Mouse (Mus musculus) mouse trophoblast stem cell (cell line): ENCODE measurements around the gene Btbd18.

Experiments used
- in situ Hi-C, 2 experiments: fragments of 300-500 bp; cut with MseI, MboI; formaldehyde crosslinking; loops; 2 replicates in 1 of 2; 3 replicates in 1 of 2; pipeline ENCODE4 v1.15.1; 2025

Btbd18 gene

DNA sequence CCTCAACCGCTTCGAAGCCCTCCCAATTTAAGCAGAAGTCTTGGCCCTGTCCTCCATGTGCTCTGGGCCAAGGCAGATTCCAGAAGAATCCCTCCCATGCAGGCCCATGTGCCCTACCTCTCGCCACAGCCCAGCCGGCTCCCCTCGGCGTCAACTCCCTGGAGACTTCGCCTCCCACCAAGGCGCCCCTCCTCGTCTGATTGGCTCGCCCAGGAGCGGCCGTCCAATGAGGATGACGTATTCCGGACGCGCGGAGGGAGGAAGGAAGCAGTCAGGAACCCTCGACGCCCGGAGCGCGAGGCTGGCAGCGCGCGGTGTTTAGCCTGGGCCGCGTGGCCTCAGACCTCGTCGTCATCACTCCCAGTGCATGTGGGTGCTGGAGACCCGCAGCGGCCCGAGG, at the start of gene Btbd18:
TSS of gene Btbd18 (plus strand) at position 274 of the 400 bp plus-strand sequence.
- in situ Hi-C loops, result loop anchor here in 1 of 2 experiments (10.0 kb wide), 1 partner anchor 194 kb away; no protein-coding TSS in a partner anchor

- in situ Hi-C loops, result loop anchor here in 1 of 2 experiments (10.0 kb wide), 1 partner anchor 52 kb away; no protein-coding TSS in a partner anchor
Measured at GRCm38 (mm10) chr2:84612764-84613163, 46.1 kb upstream of the Btbd18 start.

DNA sequence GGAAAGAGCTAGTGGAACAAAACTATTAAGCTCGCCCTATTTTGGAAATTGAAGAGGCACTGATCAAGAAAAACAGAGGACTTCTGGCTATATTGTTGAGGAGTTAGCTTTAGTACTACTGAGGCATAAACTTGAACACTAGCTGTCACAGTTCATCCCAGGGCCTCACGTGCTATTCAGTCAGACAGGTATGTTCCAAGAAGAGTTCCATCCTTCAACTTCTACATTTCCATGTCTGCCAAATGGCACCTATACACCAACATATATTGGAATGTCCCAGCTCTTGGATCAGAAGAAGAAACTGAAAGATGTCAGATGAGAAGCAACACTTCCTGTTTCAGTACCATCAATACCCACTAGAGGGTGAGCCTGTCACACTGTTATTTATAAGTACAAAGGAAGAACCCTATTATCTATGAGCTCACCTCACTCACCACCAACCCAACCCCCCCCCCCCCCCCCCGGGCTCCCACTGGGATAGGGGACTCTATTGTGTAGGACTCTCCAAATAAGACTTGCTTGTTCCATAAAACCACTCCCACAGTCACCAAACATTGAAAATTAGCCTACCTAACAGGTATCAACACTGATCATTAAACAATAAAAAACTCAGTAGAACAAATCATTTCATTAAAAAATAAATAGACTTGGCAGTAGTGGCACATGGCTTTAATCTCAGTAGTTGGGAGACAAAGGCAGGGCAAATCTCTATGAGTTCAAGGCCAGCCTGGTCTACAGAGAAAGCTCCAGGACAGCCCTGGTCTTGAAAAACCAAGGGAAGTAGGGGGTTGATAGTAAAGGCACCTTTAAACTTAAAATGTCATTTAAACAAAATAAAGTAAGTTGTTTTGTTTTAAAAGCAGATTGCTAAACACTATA, 41.0 kb upstream of the Btbd18 start:
- in situ Hi-C loops, result loop anchor here in 1 of 2 experiments (10.0 kb wide), 1 partner anchor 47 kb away; no protein-coding TSS in a partner anchor

GRCm38 (mm10) chr2:84618914-84619313, 40.0 kb upstream of the Btbd18 start:
- in situ Hi-C loops, result loop anchor here in 1 of 2 experiments (10.0 kb wide), 1 partner anchor 46 kb away; no protein-coding TSS in a partner anchor

- in situ Hi-C loops, result loop anchor here in 1 of 2 experiments (10.0 kb wide), 1 partner anchor 45 kb away; no protein-coding TSS in a partner anchor
Measured at GRCm38 (mm10) chr2:84619646-84620340, 39.1 kb upstream of the Btbd18 start.

DNA sequence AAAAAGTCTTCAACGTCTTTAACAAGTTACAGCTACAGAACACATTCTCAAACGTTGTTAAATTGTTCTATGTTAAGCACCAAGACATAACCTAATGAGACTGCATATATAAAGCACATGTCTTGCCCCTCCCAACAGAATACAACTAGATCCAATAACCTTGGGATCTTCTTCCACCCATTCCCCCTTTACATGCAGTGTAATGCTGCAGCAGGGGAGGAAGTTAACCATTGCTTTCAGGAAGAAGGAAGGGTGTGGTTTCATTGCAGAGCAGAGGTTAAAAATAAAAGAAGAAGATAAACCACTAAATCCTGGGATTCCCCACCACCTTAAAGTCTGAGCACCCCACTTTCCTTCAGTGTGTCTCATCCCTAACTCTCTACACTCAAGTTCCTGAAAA, 36.2 kb upstream of the Btbd18 start:
- in situ Hi-C loops, result no loop called here

- in situ Hi-C loops, result no loop called here
Measured at GRCm38 (mm10) chr2:84623428-84624119, 35.3 kb upstream of the Btbd18 start.

- in situ Hi-C loops, result no loop called here
Measured at GRCm38 (mm10) chr2:84624201-84624600, 34.7 kb upstream of the Btbd18 start.

DNA sequence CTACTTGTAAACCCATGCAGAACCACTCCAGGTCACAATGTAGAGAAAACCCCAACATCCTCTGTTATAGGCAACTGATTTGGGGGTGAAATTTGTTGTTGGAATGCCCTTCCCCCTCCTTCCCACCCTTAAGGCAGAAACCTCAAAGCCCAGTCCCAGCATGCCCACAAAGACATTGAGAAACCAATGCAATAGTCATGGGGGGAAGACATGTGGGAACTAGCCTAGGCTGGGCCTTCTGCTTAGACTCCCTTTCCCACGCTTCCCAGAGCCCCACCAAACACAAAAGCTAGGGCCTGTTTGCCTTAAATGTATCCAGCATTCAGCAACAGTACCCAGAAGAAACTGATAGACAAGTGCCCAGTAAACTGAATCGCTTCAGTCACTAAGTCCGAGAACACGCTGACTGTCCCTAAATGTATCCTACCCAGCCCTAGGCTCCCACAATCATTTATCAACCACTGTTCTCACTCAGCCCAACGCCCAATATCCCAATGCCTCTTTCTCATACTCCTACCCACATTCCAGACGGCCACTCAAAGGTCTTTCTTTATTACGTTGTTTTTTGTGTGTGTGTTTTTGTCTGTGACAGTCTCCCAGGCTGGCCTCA, 32.4 kb upstream of the Btbd18 start:
- in situ Hi-C loops, result no loop called here

DNA sequence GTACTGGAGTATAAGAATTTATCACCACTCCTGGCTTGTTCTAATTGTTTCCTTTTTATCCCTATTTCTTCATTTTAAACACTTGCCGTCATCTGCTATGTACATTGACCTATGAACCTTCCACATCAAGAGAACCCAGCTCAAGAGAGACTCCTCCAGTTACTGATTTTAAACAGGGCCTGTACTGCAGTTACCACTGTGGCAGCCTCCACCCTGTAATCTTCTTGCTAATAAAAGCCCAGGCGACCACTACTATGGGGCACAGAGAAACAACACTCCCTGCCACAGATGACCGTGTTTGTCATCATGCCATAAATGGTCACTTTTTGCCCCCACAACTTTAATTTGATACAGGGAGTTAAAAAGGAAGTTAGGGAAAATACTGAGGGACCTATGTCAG, 31.8 kb upstream of the Btbd18 start:
- in situ Hi-C loops, result no loop called here

DNA sequence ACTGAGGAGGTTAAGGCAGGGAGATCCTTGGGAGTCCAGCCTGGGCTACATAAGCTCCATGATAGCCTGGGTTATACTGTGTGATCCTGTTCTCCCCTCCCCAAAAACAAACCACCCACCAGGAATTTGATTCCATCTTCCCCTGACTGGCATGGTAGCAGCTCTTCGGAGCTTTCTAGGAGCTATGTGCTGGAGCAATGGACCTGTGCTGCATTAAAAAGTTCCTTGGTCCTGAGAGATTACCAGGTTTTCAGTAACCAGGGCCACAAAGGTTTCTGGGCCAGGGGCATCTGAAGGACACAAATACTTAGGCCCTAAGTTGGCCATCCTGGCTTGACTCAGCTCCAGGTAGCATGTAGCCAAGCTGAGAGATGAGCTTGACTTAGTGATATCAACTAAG, 26.9 kb upstream of the Btbd18 start:
- in situ Hi-C loops, result no loop called here

GRCm38 (mm10) chr2:84632999-84633398, 25.9 kb upstream of the Btbd18 start:
- in situ Hi-C loops, result no loop called here

GRCm38 (mm10) chr2:84634006-84634405, 24.9 kb upstream of the Btbd18 start:
- in situ Hi-C loops, result no loop called here

- in situ Hi-C loops, result no loop called here
Measured at GRCm38 (mm10) chr2:84634934-84635482, 23.9 kb upstream of the Btbd18 start.

- in situ Hi-C loops, result no loop called here
Measured at GRCm38 (mm10) chr2:84635611-84636010, 23.3 kb upstream of the Btbd18 start.

- in situ Hi-C loops, result no loop called here
Measured at GRCm38 (mm10) chr2:84636231-84636741, 22.6 kb upstream of the Btbd18 start.

GRCm38 (mm10) chr2:84637452-84638165, 21.3 kb upstream of the Btbd18 start:
- in situ Hi-C loops, result no loop called here

DNA sequence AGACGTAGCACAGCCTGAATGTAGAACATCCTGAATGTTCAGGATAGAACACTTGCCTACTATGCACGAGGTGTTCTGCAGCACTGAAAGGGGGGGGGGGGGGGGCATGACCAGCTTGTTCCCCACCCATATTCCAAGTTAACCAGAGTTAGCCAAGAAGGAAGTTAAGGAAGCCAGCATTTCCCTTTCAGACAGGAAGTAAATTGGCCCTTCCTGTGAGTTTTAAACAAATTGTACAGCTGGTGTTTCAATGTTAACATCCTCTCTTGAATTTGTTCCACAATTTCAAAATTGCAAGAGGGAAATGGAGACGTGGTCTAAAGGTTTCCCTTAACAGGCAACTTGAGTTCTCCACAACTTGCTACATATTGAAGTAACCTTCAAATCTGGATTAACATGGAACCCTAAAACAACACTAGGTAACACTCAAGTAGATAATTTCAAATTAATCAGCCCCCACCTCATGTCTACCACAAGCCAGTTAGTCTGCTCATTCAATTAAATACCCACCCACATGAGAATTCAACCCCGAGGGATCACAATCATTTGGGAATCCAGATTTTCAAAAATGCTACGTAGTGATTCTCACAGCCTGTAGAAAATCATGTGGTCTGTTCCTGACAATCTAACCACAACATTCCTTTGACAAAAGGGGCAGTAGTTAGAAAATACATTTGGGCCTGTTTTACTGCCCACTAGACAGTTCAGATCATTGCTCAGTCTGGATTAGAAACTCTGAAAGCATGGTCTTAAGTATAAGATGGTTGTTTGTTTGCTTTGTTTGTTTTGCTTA, 20.3 kb upstream of the Btbd18 start:
- in situ Hi-C loops, result no loop called here

DNA sequence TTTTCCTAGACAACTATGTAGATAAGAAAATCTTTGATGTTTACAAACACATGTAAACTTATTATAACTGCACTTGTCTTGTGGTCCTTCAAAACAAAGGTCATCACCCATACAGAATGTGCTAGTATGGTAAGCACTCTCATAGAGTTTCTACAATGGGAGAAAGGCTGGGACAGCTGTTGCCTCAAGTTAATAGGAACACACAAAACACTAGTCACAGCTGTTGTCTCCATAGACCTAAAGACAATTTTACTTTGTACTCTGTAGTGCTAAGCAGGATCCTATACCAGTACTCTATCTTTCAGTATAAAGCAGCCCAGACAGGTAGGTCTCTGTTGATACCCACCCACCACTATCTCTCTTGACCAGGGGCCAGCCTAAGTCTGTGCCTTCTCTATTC, 18.0 kb upstream of the Btbd18 start:
- in situ Hi-C loops, result no loop called here
